Mouse (Mus musculus) cortical plate, adult 2 months (tissue): Measurements from ENCODE around the gene Pbx1.

Experiments used
- CTCF ChIP-seq: fragments of 200-500 bp; IDR thresholded peaks from 2 replicates; pipeline ENCODE4 v1.5.1; 2011; ENCODE audit warnings: mild to moderate bottlenecking, control low read depth, low read length; ENCODE audit not compliant: insufficient read depth; ENCODE audit errors: extremely low read depth
- POLR2A ChIP-seq: fragments of 200-500 bp; IDR thresholded peaks from 2 replicates; pipeline ENCODE4 v1.6.1; 2011; ENCODE audit warnings: mild to moderate bottlenecking, low read length, control low read depth; ENCODE audit not compliant: insufficient read depth; ENCODE audit errors: extremely low read depth

DNA sequence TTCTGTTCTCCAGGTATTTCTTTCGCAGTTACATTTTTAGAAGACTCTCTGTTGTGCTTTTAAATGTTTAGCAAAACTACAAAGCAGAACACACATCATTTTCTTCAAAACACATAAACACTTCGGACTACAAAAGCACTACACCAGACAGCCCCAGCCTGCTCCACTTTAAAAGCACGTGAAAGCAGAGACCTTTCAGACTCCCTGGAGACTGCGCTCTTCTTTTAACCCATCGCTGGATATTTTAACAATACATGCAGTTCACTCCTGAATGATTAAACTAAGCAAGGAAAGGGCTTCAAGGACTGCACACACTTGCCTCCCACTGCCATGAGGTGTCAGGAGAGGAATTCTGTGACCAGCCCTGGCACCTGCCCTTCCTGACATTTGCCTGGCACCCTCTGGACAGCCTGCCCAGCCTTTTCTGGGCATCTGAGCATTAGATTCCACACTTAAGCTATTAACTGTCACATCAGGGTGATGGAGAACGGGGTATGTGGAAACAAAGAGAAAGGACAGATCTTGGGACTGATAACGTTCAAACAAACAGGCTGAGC lies 25.2 kb upstream of the Pbx1 start:
- TF ChIP-seq POLR2A (no peak), CTCF (no peak)
